Mouse (Mus musculus): Measurements from ENCODE around the gene Rpl36. TPM values are rescaled to one million over a fixed set of nuclear protein-coding genes. Genes with fewer than 3 reads are reported as not detected.
"Not testable (repeated sequence)": the region's sequence is repeated elsewhere in the genome, so short reads cannot be mapped to it uniquely, and the experiment has no call there.

The Rpl36 gene
- polyA plus RNA-seq, 1 experiment from 2014 or later = 2,148 TPM

- peak; percentile 58 for ATAC-seq (ENCODE audit: low FRiP score, low TSS enrichment)
- Histone ChIP-seq H3K4me3 (ENCODE audit: low read length) (peak within 1 kb of the TSS; percentile 79), H3K4me2 (replicated peaks; ENCODE audit: low read depth, low read length) (peak within 1 kb of the TSS; percentile 66), H3K36me3 (ENCODE audit: control insufficient read depth, insufficient read depth, low read length) (peaks cover 15% of the 10 kb centered on the region), H3K9ac (ENCODE audit: low read depth, low read length) (peak within 1 kb of the TSS; percentile 24; the same call in 1 of the 2 replicates), H3K9me3 (ENCODE audit: control insufficient read depth, low read length) (no peaks in the 10 kb centered on the region), H3K27ac (ENCODE audit: low read depth, low read length) (peak within 1 kb of the TSS; percentile 75; the same call in 1 of the 2 replicates), H3K27me3 (ENCODE audit: control insufficient read depth, insufficient read depth, low read length) (no peaks in the 10 kb centered on the region), H3K4me1 (ENCODE audit: control insufficient read depth, insufficient read depth, low read length) (peaks cover 11% of the 10 kb centered on the region)
- 8% methylated on average over 26 of the region's 26 CpGs for WGBS
Observed at GRCm38 (mm10) chr17:56627530-56628277, 14.5 kb downstream of the Rpl36 start, which contains the start of gene Catsperd. Catsperd (plus strand) TSS chr17:56628143.

- not testable (repeated sequence) for H3K4me2 ChIP-seq (replicated peaks; ENCODE audit: low read depth, low read length); H3K36me3 ChIP-seq (ENCODE audit: control insufficient read depth, insufficient read depth, low read length); H3K4me3 ChIP-seq (ENCODE audit: low read length); H3K9me3 ChIP-seq (ENCODE audit: control insufficient read depth, low read length); ATAC-seq (ENCODE audit: low FRiP score, low TSS enrichment); H3K27ac ChIP-seq (ENCODE audit: low read depth, low read length); H3K4me1 ChIP-seq (ENCODE audit: control insufficient read depth, insufficient read depth, low read length); H3K9ac ChIP-seq (ENCODE audit: low read depth, low read length); H3K27me3 ChIP-seq (ENCODE audit: control insufficient read depth, insufficient read depth, low read length)
- WGBS = 88% methylated on average over 27 of the region's 27 CpGs
Observed at GRCm38 (mm10) chr17:56629800-56630781, 16.9 kb downstream of the Rpl36 start.

- 54% methylated on average over 4 of the region's 4 CpGs for WGBS
Observed at GRCm38 (mm10) chr17:56631807-56632206, 18.6 kb downstream of the Rpl36 start.

GRCm38 (mm10) chr17:56634023-56634422 is 20.8 kb downstream of the Rpl36 start:
- WGBS = 86% methylated on average over 6 of the region's 6 CpGs
- Histone ChIP-seq H3K27me3 (ENCODE audit: control insufficient read depth, insufficient read depth, low read length) (no peaks in the 10 kb centered on the region), H3K4me1 (ENCODE audit: control insufficient read depth, insufficient read depth, low read length) (no peaks in the 10 kb centered on the region), H3K27ac (ENCODE audit: low read depth, low read length) (no peak overlapping the region), H3K9ac (ENCODE audit: low read depth, low read length) (no peak overlapping the region), H3K36me3 (ENCODE audit: control insufficient read depth, insufficient read depth, low read length) (no peaks in the 10 kb centered on the region), H3K4me2 (replicated peaks; ENCODE audit: low read depth, low read length) (no peak overlapping the region), H3K4me3 (ENCODE audit: low read length) (no peak overlapping the region), H3K9me3 (ENCODE audit: control insufficient read depth, low read length) (no peaks in the 10 kb centered on the region)
- ATAC-seq (ENCODE audit: low FRiP score, low TSS enrichment) = no peak

More at GRCm38 (mm10) chr17:56631807-56632206, 18.6 kb downstream of the Rpl36 start:
- H3K4me2 ChIP-seq (replicated peaks; ENCODE audit: low read depth, low read length) = no peak overlapping the region
- no peaks in the 10 kb centered on the region for H3K9me3 ChIP-seq (ENCODE audit: control insufficient read depth, low read length)
- no peak overlapping the region for H3K4me3 ChIP-seq (ENCODE audit: low read length)
- ATAC-seq (ENCODE audit: low FRiP score, low TSS enrichment) = no peak
- H3K4me1 ChIP-seq (ENCODE audit: control insufficient read depth, insufficient read depth, low read length) = no peaks in the 10 kb centered on the region
- no peak overlapping the region for H3K9ac ChIP-seq (ENCODE audit: low read depth, low read length)
- H3K36me3 ChIP-seq (ENCODE audit: control insufficient read depth, insufficient read depth, low read length) = no peaks in the 10 kb centered on the region
- H3K27ac ChIP-seq (ENCODE audit: low read depth, low read length) = no peak overlapping the region
- H3K27me3 ChIP-seq (ENCODE audit: control insufficient read depth, insufficient read depth, low read length) = no peaks in the 10 kb centered on the region

- H3K27ac ChIP-seq (ENCODE audit: low read depth, low read length) = no peak overlapping the region
- H3K4me3 ChIP-seq (ENCODE audit: low read length) = no peak overlapping the region
- no peaks in the 10 kb centered on the region for H3K36me3 ChIP-seq (ENCODE audit: control insufficient read depth, insufficient read depth, low read length)
- H3K9me3 ChIP-seq (ENCODE audit: control insufficient read depth, low read length) = no peaks in the 10 kb centered on the region
- H3K9ac ChIP-seq (ENCODE audit: low read depth, low read length) = no peak overlapping the region
- ATAC-seq (ENCODE audit: low FRiP score, low TSS enrichment) = no peak
- no peaks in the 10 kb centered on the region for H3K27me3 ChIP-seq (ENCODE audit: control insufficient read depth, insufficient read depth, low read length)
- no peak overlapping the region for H3K4me2 ChIP-seq (replicated peaks; ENCODE audit: low read depth, low read length)
- WGBS = 79% methylated on average over 4 of the region's 4 CpGs
- H3K4me1 ChIP-seq (ENCODE audit: control insufficient read depth, insufficient read depth, low read length) = no peaks in the 10 kb centered on the region
Observed at GRCm38 (mm10) chr17:56643237-56643636, 30.0 kb downstream of the Rpl36 start.

- H3K27me3 ChIP-seq (ENCODE audit: control insufficient read depth, insufficient read depth, low read length) = no peaks in the 10 kb centered on the region
- no peak overlapping the region for H3K4me2 ChIP-seq (replicated peaks; ENCODE audit: low read depth, low read length)
- H3K27ac ChIP-seq (ENCODE audit: low read depth, low read length) = no peak overlapping the region
- no peak overlapping the region for H3K4me3 ChIP-seq (ENCODE audit: low read length)
- no peaks in the 10 kb centered on the region for H3K4me1 ChIP-seq (ENCODE audit: control insufficient read depth, insufficient read depth, low read length)
- H3K9me3 ChIP-seq (ENCODE audit: control insufficient read depth, low read length) = no peaks in the 10 kb centered on the region
- no peak overlapping the region for H3K9ac ChIP-seq (ENCODE audit: low read depth, low read length)
- no peaks in the 10 kb centered on the region for H3K36me3 ChIP-seq (ENCODE audit: control insufficient read depth, insufficient read depth, low read length)
- no peak for ATAC-seq (ENCODE audit: low FRiP score, low TSS enrichment)
- WGBS = 58% methylated on average over 11 of the region's 13 CpGs
Observed at GRCm38 (mm10) chr17:56647546-56647945, 34.3 kb downstream of the Rpl36 start.

- no peaks in the 10 kb centered on the region for H3K9me3 ChIP-seq (ENCODE audit: control insufficient read depth, low read length)
- no peaks in the 10 kb centered on the region for H3K4me1 ChIP-seq (ENCODE audit: control insufficient read depth, insufficient read depth, low read length)
- no peaks in the 10 kb centered on the region for H3K27me3 ChIP-seq (ENCODE audit: control insufficient read depth, insufficient read depth, low read length)
- ATAC-seq (ENCODE audit: low FRiP score, low TSS enrichment) = peak; percentile 48; the same call in 1 of the 2 replicates
- H3K36me3 ChIP-seq (ENCODE audit: control insufficient read depth, insufficient read depth, low read length) = no peaks in the 10 kb centered on the region
- H3K9ac ChIP-seq (ENCODE audit: low read depth, low read length) = no peak overlapping the region
- H3K4me2 ChIP-seq (replicated peaks; ENCODE audit: low read depth, low read length) = peak overlapping the region; percentile 25; the same call in 1 of the 2 replicates
- no peak overlapping the region for H3K4me3 ChIP-seq (ENCODE audit: low read length)
- no peak overlapping the region for H3K27ac ChIP-seq (ENCODE audit: low read depth, low read length)
- 17% methylated on average over 10 of the region's 10 CpGs for WGBS
Observed at GRCm38 (mm10) chr17:56651801-56652200, 38.6 kb downstream of the Rpl36 start.

GRCm38 (mm10) chr17:56654771-56655170 is 41.6 kb downstream of the Rpl36 start:
- Histone ChIP-seq H3K27me3 (ENCODE audit: control insufficient read depth, insufficient read depth, low read length) (no peaks in the 10 kb centered on the region), H3K36me3 (ENCODE audit: control insufficient read depth, insufficient read depth, low read length) (no peaks in the 10 kb centered on the region), H3K27ac (ENCODE audit: low read depth, low read length) (no peak overlapping the region), H3K4me1 (ENCODE audit: control insufficient read depth, insufficient read depth, low read length) (no peaks in the 10 kb centered on the region), H3K9ac (ENCODE audit: low read depth, low read length) (no peak overlapping the region), H3K4me2 (replicated peaks; ENCODE audit: low read depth, low read length) (no peak overlapping the region), H3K9me3 (ENCODE audit: control insufficient read depth, low read length) (no peaks in the 10 kb centered on the region), H3K4me3 (ENCODE audit: low read length) (no peak overlapping the region)
- ATAC-seq (ENCODE audit: low FRiP score, low TSS enrichment) = no peak
- 53% methylated on average over 2 of the region's 2 CpGs for WGBS

Measured in kidney, embryonic 14.5 days (tissue).